Mouse (Mus musculus) forebrain, postnatal 0 days (tissue): ENCODE data around the gene I830077J02Rik. TPM values are rescaled to one million over a fixed set of nuclear protein-coding genes. Genes with fewer than 3 reads are reported as not detected.

Experiments
- ATAC-seq: fragments of 200-750 bp; cut with Nextera tagmentation; 2 replicates; pipeline ENCODE4 v1.8.0; 2017; ENCODE audit warnings: mild to moderate bottlenecking, moderate library complexity
- DNase-seq: peaks from one replicate; pipeline ENCODE4 v3.0.0-alpha.2; 2015
- H3K27ac ChIP-seq: fragments of 300-500 bp; sonication (generic); 2 replicates; pipeline ENCODE4 v1.5.1; 2014; ENCODE audit warnings: low read depth, mild to moderate bottlenecking, antibody characterized with exemption, low read length, moderate library complexity, mixed read lengths
- H3K27me3 ChIP-seq: fragments of 300-500 bp; sonication (generic); 2 replicates; pipeline ENCODE4 v1.6.1; 2014; ENCODE audit warnings: mild to moderate bottlenecking, low read length, mixed read lengths; ENCODE audit not compliant: insufficient read depth
- H3K36me3 ChIP-seq: fragments of 300-500 bp; sonication (generic); 2 replicates; pipeline ENCODE4 v1.6.1; 2014; ENCODE audit warnings: mild to moderate bottlenecking, moderate library complexity; ENCODE audit not compliant: insufficient read depth
- H3K4me1 ChIP-seq: fragments of 300-500 bp; sonication (generic); 2 replicates; pipeline ENCODE4 v1.6.1; 2014; ENCODE audit warnings: antibody characterized with exemption; ENCODE audit not compliant: insufficient read depth
- H3K4me2 ChIP-seq: fragments of 300-500 bp; sonication (generic); 2 replicates; pipeline ENCODE4 v1.6.1; 2014; ENCODE audit warnings: low read depth, mild to moderate bottlenecking, moderate library complexity
- H3K4me3 ChIP-seq: fragments of 300-500 bp; sonication (generic); 2 replicates; pipeline ENCODE4 v1.5.1; 2014; ENCODE audit warnings: low read depth, low read length, mixed read lengths
- H3K9ac ChIP-seq: fragments of 300-500 bp; sonication (generic); 2 replicates; pipeline ENCODE4 v1.6.1; 2014; ENCODE audit warnings: mild to moderate bottlenecking
- H3K9me3 ChIP-seq: fragments of 300-500 bp; sonication (generic); 2 replicates; pipeline ENCODE4 v1.6.1; 2016; ENCODE audit warnings: low read length
- CTCF ChIP-seq: sonication (generic); IDR thresholded peaks from 2 replicates; pipeline ENCODE4 v1.5.1; 2016; ENCODE audit warnings: antibody characterized with exemption, control low read depth, low read depth
- WGBS: fragments of 180-500 bp; shearing (Covaris S2); extraction: QIAGEN DNeasy Blood & Tissue Kit; methylation state at CpG from one replicate; pipeline ENCODE4 v1.1.7; 2014; 5-methylcytosine and 5-hydroxymethylcytosine counted together
- polyA plus RNA-seq: library from polyadenylated mRNA; unstranded; fragments of >200 nt; fragmentation: Nextera tagmentation; extraction: Ambion mirVana; gene quantifications from 2 replicates; pipeline ENCODE4 v1.2.1, GENCODE M21; 2015
- total RNA-seq: library from RNA; depleted of rRNA; stranded (reverse); fragments of >200 nt; gene quantifications from 2 replicates; pipeline ENCODE4 v1.2.3, GENCODE M21; 2014

The I830077J02Rik gene
- total and polyA plus RNA-seq, 2 experiments from 2014 or later = 0.19 to 0.22 TPM

DNA sequence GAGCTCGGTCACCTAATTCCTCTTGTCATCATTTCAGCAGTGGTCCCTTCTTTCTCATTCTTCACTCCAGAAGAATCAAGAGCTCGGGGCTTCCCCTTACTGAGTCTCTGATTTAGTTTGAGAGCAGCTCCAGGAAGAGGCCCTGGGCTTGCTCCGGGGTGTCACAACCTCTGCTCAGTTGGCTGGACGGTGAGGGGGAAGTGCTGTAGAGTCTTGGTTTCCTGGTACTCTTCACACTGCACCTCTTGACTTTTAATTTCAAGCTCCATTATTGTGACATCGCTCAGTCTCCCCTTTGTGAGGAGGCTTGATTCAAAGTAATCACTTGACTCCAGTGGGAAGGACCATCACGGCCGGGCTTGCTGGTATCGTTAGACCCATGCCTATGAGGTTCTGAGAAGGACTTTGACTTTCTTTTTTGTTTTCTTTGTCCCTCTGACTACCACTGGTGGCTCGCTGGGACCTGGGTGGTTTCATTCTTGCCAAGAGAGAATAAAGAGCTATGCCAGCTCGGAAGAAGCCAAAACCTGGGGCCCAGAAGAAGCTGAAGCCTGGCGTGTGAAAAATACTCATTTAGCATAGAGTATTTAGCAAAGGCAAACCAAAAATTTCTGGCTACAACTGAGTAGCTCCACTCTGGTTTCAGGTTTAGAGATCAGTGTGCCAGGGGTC is 21.8 kb downstream of the I830077J02Rik start:
- 72% methylated on average over 11 of the region's 11 CpGs for WGBS
- Histone ChIP-seq H3K27ac (no peak overlapping the region), H3K4me2 (no peak overlapping the region), H3K4me1 (no peaks in the 10 kb centered on the region), H3K27me3 (no peaks in the 10 kb centered on the region), H3K36me3 (no peaks in the 10 kb centered on the region), H3K9ac (no peak overlapping the region), H3K9me3 (no peaks in the 10 kb centered on the region), H3K4me3 (no peak overlapping the region)
- no peak for TF ChIP-seq CTCF
- no peak for DNase-seq
- no peak for ATAC-seq

DNA sequence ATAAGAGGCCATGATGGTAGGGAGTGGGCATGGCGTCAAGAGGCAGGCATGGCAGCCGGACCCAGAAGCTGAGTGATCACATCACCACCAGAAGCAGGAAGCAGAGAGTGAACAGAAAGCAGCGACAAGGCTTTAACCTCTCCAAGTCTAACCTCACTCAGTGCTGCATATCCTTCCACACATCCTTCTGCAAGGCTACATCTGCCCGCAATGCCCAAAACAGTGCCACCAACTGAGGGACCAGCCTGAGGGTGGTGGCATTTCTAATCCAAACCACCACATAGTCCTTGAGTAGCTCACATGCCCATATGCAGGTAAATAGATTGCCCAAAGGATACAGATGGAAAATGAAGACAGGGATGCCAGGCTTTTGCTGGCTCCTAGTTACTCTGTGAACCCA is 23.5 kb downstream of the I830077J02Rik start:
- DNase-seq = no peak
- ATAC-seq = no peak
- Histone ChIP-seq H3K4me3 (no peak overlapping the region), H3K27me3 (no peaks in the 10 kb centered on the region), H3K9me3 (no peaks in the 10 kb centered on the region), H3K27ac (no peak overlapping the region), H3K4me1 (no peaks in the 10 kb centered on the region), H3K4me2 (no peak overlapping the region), H3K36me3 (no peaks in the 10 kb centered on the region), H3K9ac (no peak overlapping the region)
- WGBS = 95% methylated on average over 4 of the region's 4 CpGs
- TF ChIP-seq CTCF = no peak

DNA sequence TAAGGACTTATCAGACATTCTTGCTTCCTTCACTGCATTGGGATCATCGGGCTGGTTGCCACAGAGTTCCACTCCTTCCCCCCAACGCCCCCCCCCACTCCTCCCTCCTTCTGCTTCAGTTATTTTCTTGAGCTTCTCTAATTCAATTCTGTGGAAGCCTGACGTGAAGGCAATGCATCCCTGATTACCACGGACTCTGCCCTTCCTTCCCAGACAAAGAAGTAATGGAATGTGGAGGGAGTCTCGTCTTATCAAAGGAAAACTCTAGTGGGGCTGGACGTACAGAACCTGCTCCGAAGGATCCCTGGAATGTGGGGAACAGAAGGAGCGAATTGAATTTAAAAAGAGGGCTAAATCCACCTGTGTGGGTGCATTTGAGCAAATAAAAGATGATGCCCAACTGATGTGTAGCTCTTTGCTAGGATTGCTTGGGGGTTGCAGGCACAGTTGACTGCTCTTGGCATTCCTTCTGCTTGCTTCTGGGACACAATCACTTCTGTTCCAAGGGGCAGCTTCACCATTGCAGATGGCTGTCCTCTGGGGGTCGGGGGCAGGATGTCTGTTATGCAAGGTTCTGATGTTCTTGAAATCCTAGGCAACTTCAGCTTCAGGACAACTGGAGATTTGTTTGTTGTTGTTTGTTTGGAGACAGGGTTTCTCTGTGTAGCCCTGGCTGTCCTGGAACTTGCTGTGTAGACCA is 24.4 kb downstream of the I830077J02Rik start:
- no peak for DNase-seq
- H3K36me3 ChIP-seq = no peaks in the 10 kb centered on the region
- no peaks in the 10 kb centered on the region for H3K4me1 ChIP-seq
- no peaks in the 10 kb centered on the region for H3K9me3 ChIP-seq
- no peak for ATAC-seq
- H3K27me3 ChIP-seq = no peaks in the 10 kb centered on the region
- H3K4me3 ChIP-seq = no peak overlapping the region
- no peak overlapping the region for H3K9ac ChIP-seq
- no peak for TF ChIP-seq CTCF
- no peak overlapping the region for H3K27ac ChIP-seq
- H3K4me2 ChIP-seq = no peak overlapping the region
- 37% methylated on average over 9 of the region's 9 CpGs for WGBS

DNA sequence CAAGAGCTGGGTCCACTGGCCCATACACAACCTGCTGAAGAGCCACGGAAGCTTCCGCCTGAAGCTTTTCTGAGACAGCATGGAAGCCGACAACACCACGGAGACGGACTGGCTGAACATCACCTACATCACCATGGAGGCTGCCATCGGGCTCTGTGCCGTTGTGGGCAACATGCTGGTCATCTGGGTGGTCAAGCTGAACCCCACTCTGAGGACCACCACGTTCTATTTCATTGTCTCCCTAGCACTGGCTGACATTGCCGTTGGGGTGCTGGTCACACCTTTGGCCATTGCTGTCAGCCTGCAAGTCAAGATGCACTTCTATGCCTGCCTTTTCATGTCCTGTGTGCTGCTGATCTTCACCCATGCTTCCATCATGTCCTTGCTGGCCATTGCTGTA is 27.7 kb downstream of the I830077J02Rik start:
- Histone ChIP-seq H3K27ac (no peak overlapping the region), H3K9ac (no peak overlapping the region), H3K9me3 (no peaks in the 10 kb centered on the region), H3K4me3 (no peak overlapping the region), H3K4me1 (no peaks in the 10 kb centered on the region), H3K4me2 (no peak overlapping the region), H3K36me3 (no peaks in the 10 kb centered on the region), H3K27me3 (no peaks in the 10 kb centered on the region)
- DNase-seq (no peak), ATAC-seq (no peak)
- no peak for TF ChIP-seq CTCF
- WGBS = 92% methylated on average over 9 of the region's 9 CpGs

DNA sequence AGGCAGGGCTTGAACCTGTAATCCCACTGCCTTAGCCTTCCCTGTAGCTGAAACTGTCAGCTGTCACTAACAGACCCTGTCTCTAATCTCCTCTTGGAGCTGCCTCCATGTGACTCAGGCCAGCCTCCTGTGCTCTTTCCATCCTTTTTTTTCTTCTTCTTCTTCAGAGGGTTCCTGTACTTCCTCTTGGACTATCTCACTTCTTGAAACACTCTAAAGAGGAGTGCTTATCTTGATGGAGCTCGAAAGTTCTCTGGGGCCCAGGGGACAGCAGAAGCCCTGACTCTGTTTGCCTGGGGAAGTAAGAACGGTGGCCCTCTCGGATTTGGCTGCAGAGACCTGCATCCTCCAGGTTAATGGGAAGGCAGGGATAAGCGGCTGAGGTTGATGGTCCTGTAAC is 28.3 kb downstream of the I830077J02Rik start:
- H3K4me1 ChIP-seq = no peaks in the 10 kb centered on the region
- ATAC-seq = no peak
- H3K27me3 ChIP-seq = no peaks in the 10 kb centered on the region
- H3K9ac ChIP-seq = no peak overlapping the region
- no peak for TF ChIP-seq CTCF
- H3K36me3 ChIP-seq = no peaks in the 10 kb centered on the region
- H3K4me2 ChIP-seq = no peak overlapping the region
- H3K27ac ChIP-seq = no peak overlapping the region
- no peak overlapping the region for H3K4me3 ChIP-seq
- no peaks in the 10 kb centered on the region for H3K9me3 ChIP-seq
- 80% methylated on average over 4 of the region's 4 CpGs for WGBS
- DNase-seq = no peak

DNA sequence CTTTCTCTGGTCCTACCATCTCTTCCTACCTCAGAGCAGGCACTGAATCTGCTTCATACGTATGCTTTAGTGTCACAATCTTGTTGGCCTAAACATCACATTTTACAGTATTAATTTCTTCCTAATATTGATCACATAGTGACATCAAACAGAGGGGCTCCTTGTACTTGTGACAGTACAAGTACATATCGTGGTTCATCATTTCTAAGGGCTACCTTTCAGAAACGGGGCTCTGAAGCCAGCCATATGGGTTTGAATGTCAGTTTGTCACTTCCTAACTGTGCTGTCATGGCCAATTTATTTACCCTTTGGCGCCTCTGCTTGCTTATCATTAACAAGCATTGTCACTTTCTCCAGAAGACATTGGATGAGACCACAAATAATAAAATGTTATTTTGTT is 31.0 kb downstream of the I830077J02Rik start:
- TF ChIP-seq CTCF = no peak
- H3K4me1 ChIP-seq = no peaks in the 10 kb centered on the region
- 82% methylated on average over 4 of the region's 4 CpGs for WGBS

DNA sequence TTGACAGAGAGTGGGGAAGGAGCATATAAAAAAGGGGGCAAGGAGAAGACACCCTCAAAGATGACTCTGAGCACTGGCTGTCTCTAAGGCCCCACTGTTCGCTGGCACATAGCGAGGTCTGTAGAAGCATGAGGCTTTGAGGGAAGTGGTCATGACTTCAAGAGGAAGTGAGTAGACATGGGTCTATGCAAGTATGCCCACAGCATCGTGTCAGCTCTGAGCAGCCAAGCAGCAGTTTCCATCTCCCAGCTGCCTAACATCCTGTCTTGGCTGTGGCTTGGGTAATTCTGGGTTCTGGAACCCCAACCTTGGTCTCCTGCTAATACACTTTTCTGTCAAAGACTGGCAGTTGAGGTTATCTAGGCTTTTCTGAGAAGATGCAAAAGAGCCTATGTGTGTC is 31.7 kb downstream of the I830077J02Rik start:
- Histone ChIP-seq H3K9ac (no peak overlapping the region), H3K27ac (no peak overlapping the region), H3K4me3 (no peak overlapping the region), H3K36me3 (no peaks in the 10 kb centered on the region), H3K4me2 (no peak overlapping the region), H3K27me3 (no peaks in the 10 kb centered on the region), H3K4me1 (no peaks in the 10 kb centered on the region), H3K9me3 (no peaks in the 10 kb centered on the region)
- ATAC-seq = no peak
- 89% methylated on average over 3 of the region's 3 CpGs for WGBS
- no peak for DNase-seq
- TF ChIP-seq CTCF = no peak

More for the DNA sequence above, 31.0 kb downstream of the I830077J02Rik start:
- no peak for DNase-seq
- no peaks in the 10 kb centered on the region for H3K27me3 ChIP-seq
- no peaks in the 10 kb centered on the region for H3K9me3 ChIP-seq
- ATAC-seq = no peak
- H3K4me3 ChIP-seq = no peak overlapping the region
- H3K27ac ChIP-seq = no peak overlapping the region
- no peaks in the 10 kb centered on the region for H3K36me3 ChIP-seq
- no peak overlapping the region for H3K9ac ChIP-seq
- no peak overlapping the region for H3K4me2 ChIP-seq
